Mouse (Mus musculus): ENCODE measurements around the gene Enpep.

DNA sequence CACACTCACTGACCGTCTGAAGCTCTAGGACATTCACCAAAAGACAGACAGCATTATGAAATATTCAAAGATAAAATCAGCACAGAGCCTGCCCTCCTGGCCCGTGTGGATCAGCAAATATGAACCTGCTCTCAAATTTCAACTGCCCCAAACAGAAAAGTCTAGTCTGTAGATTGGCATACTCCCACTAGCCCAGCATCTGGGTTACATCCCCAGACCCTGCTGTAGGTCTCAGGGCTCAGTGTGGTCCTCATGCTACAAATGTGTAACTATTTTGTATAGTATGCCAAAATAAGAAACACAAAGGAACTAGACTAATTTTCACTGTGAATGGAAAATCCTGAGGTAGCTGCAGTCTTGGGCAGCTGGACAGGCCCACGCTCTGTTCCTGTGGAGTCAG lies 37.0 kb upstream of the Enpep start:
- TF ChIP-seq POLR2A (IDR thresholded peaks at IDR 0.05; ENCODE audit: borderline replicate concordance, extremely low read depth, low read depth, low read length): no peak
- TF ChIP-seq CTCF (IDR thresholded peaks at IDR 0.05; ENCODE audit: insufficient read depth, low read length): no peak

Measured in lung, adult 2 months (tissue).